Mouse (Mus musculus) heart, adult 2 months (tissue): ENCODE measurements at regions not wholly inside any gene's neighbourhood (a gene's known extent, or its start where the extent isn't known, plus 50 kb on each side); places are given as distances from the start of the nearest gene placed in this dataset.

ENCODE experiments used
- DNase-seq, 2 experiments: peaks; one replicate each; pipeline ENCODE4 v3.0.0; 2021
- H3K27ac ChIP-seq: fragments of 200-600 bp; 2 replicates; pipeline ENCODE4 v1.8.1; 2022
- H3K27me3 ChIP-seq: fragments of 200-500 bp; 2 replicates; pipeline ENCODE4 v1.6.1; 2012; ENCODE audit warnings: mild to moderate bottlenecking, low read length, inconsistent platforms, mixed read lengths; ENCODE audit not compliant: control insufficient read depth, insufficient read depth
- H3K36me3 ChIP-seq: fragments of 200-500 bp; 2 replicates; pipeline ENCODE4 v1.6.1; 2012; ENCODE audit warnings: low read length, inconsistent platforms; ENCODE audit not compliant: control insufficient read depth, insufficient read depth
- H3K4me1 ChIP-seq: fragments of 200-500 bp; 2 replicates; pipeline ENCODE4 v1.6.1; 2011; ENCODE audit warnings: low read length; ENCODE audit not compliant: control insufficient read depth, insufficient read depth
- H3K4me3 ChIP-seq: fragments of 200-600 bp; 2 replicates; pipeline ENCODE4 v1.8.1; 2022
- H3K79me2 ChIP-seq: fragments of 200-500 bp; replicated peaks from 2 replicates; pipeline ENCODE4 v1.6.1; 2012; ENCODE audit warnings: mild to moderate bottlenecking, inconsistent platforms, low read length, moderate library complexity, mixed read lengths; ENCODE audit not compliant: control insufficient read depth, insufficient read depth
- H3K9ac ChIP-seq: fragments of 200-500 bp; 2 replicates; pipeline ENCODE4 v1.6.1; 2012; ENCODE audit warnings: low read depth, mild to moderate bottlenecking, control low read depth, inconsistent platforms, low read length, mixed read lengths
- CTCF ChIP-seq: fragments of 200-600 bp; IDR thresholded peaks from 2 replicates; pipeline ENCODE4 v1.8.1; 2022; ENCODE audit warnings: antibody characterized with exemption, mild to moderate bottlenecking, moderate library complexity
- EP300 ChIP-seq: fragments of 200-500 bp; IDR thresholded peaks from 2 replicates; pipeline ENCODE4 v1.6.1; 2011; ENCODE audit warnings: low read depth, low read length, control low read depth; ENCODE audit not compliant: insufficient read depth
- POLR2A ChIP-seq: fragments of 200-500 bp; IDR thresholded peaks from 2 replicates; pipeline ENCODE4 v1.6.1; 2011; ENCODE audit warnings: mild to moderate bottlenecking, low read depth, low read length, control low read depth; ENCODE audit not compliant: insufficient read depth
- WGBS: fragments of 180-500 bp; shearing (Covaris S2); methylation state at CpG from one replicate; pipeline ENCODE4 v1.1.7; 2018; 5-methylcytosine and 5-hydroxymethylcytosine counted together
- intact Hi-C: fragments of 180-260 bp; cut with DNase I; formaldehyde crosslinking; loops from one replicate; pipeline ENCODE4 v1.15.1; 2025

- Histone ChIP-seq H3K36me3 (no peaks in the 10 kb centered on the region), H3K4me1 (no peaks in the 10 kb centered on the region), H3K27ac (no peak overlapping the region), H3K27me3 (no peaks in the 10 kb centered on the region), H3K9ac (no peak overlapping the region), H3K79me2 (no peaks in the 10 kb centered on the region), H3K4me3 (no peak overlapping the region)
- DNase-seq = no peak
- WGBS = 88% methylated on average over 4 of the region's 4 CpGs
- intact Hi-C loops = no loop called here
- no peak for TF ChIP-seq CTCF
- TF ChIP-seq EP300 = no peak
- no peak for TF ChIP-seq POLR2A
These were observed 385.2 kb upstream of the Gm10131 start for GRCm38 (mm10) chr8:34496751-34497150.

GRCm38 (mm10) chr8:34495974-34496373 is 384.4 kb upstream of the Gm10131 start:
- H3K9ac ChIP-seq = no peak overlapping the region
- H3K79me2 ChIP-seq = no peaks in the 10 kb centered on the region
- H3K4me3 ChIP-seq = no peak overlapping the region
- intact Hi-C loops = no loop called here
- H3K27ac ChIP-seq = no peak overlapping the region
- no peak for DNase-seq
- WGBS = 76% methylated on average over 4 of the region's 4 CpGs
- no peaks in the 10 kb centered on the region for H3K27me3 ChIP-seq
- H3K36me3 ChIP-seq = no peaks in the 10 kb centered on the region
- TF ChIP-seq CTCF (no peak), EP300 (no peak), POLR2A (no peak)
- no peaks in the 10 kb centered on the region for H3K4me1 ChIP-seq

DNA sequence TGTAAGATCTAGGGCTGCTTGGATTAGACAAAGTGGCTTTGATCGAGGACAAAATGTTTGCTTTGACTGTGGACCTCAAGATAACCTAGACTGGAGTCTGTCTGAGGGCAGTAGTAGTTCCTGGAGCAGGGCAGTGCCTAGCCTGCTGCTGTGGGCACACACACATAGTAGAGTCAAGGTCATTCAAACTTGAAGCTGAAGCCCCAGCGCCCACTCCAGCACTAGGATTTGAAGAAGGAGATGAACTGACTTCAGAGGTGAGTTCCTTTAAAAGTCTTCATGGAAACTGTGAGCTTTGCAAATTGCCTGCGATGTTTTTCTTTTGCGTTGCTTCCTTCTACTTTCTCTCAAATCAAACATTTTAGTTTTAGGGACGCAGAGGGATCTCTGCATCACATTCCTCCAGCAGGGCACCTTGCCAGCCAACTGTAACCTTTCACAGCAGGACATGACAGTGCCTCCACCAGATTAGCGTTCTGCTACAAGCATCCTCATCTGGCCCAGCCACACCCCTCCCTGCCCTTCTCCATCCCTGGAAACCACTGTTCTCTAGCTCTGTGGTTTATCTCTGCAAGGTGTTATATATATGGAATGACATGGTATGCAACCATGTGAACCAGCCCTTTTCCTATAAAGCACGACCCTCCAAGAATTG is 377.3 kb upstream of the Gm10131 start:
- WGBS = 54% methylated on average over 7 of the region's 7 CpGs
- H3K79me2 ChIP-seq = no peaks in the 10 kb centered on the region
- intact Hi-C loops = loop anchor here (5.0 kb wide), 1 partner anchor 272 kb away; no protein-coding TSS in a partner anchor
- H3K4me1 ChIP-seq = no peaks in the 10 kb centered on the region
- H3K27me3 ChIP-seq = no peaks in the 10 kb centered on the region
- H3K9ac ChIP-seq = no peak overlapping the region
- H3K36me3 ChIP-seq = no peaks in the 10 kb centered on the region
- H3K27ac ChIP-seq = no peak overlapping the region
- no peak overlapping the region for H3K4me3 ChIP-seq
- no peak for DNase-seq
- TF ChIP-seq CTCF (no peak), POLR2A (no peak), EP300 (no peak)

DNA sequence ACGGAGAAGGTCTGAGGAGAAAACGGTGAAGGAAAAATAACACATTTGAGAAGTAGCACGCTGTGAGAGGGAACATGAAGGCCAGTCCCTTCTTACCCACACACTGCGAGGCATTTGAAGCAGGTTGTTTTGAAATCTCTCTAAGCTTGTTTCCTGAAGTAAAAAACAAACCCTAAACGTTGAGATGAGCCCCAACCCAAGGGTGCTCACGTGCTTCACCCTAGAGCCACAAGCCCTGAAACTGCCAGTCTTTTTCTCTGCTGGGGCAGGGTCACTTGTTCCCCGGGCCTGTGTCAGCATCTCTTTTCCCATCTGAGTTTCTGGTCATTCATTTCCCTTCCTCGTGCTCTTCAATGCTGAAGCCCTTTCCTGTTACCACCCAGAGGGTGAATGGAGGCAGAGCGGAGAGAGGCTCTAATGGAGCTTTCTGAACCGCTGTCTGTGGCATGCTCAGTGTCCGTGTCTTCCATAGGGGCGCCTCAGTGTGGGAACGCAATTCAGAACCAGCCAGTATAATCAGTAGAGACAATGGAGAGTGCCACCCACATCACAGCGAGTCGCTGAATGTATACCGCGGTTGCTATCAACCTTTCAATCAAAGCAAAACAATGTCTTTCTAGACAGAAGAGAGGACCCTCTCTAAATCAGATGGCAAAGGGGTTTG is 375.0 kb upstream of the Gm10131 start:
- 72% methylated on average over 17 of the region's 17 CpGs for WGBS
- Histone ChIP-seq H3K27me3 (no peaks in the 10 kb centered on the region), H3K79me2 (no peaks in the 10 kb centered on the region), H3K9ac (no peak overlapping the region), H3K4me3 (no peak overlapping the region), H3K36me3 (no peaks in the 10 kb centered on the region), H3K27ac (no peak overlapping the region), H3K4me1 (no peaks in the 10 kb centered on the region)
- TF ChIP-seq EP300 = no peak
- TF ChIP-seq POLR2A = no peak
- TF ChIP-seq CTCF = no peak
- no peak for DNase-seq
- intact Hi-C loops = loop anchor here (5.0 kb wide), 1 partner anchor 269 kb away; no protein-coding TSS in a partner anchor

GRCm38 (mm10) chr8:34485905-34486304 is 374.4 kb upstream of the Gm10131 start:
- 86% methylated on average over 9 of the region's 9 CpGs for WGBS
- H3K79me2 ChIP-seq = no peaks in the 10 kb centered on the region
- DNase-seq = no peak
- intact Hi-C loops = loop anchor here (1.0 to 5.0 kb wide), 2 partner anchors 269 to 330 kb away; no protein-coding TSS in a partner anchor
- TF ChIP-seq CTCF (no peak), POLR2A (no peak), EP300 (no peak)
- H3K27me3 ChIP-seq = no peaks in the 10 kb centered on the region
- no peaks in the 10 kb centered on the region for H3K36me3 ChIP-seq
- H3K4me3 ChIP-seq = no peak overlapping the region
- no peak overlapping the region for H3K9ac ChIP-seq
- no peak overlapping the region for H3K27ac ChIP-seq
- no peaks in the 10 kb centered on the region for H3K4me1 ChIP-seq

- H3K27ac ChIP-seq = no peak overlapping the region
- no peak overlapping the region for H3K4me3 ChIP-seq
- H3K9ac ChIP-seq = no peak overlapping the region
- 81% methylated on average over 6 of the region's 6 CpGs for WGBS
- intact Hi-C loops = loop anchor here (1.0 to 5.0 kb wide), 2 partner anchors 268 to 331 kb away; no protein-coding TSS in a partner anchor
- H3K27me3 ChIP-seq = no peaks in the 10 kb centered on the region
- no peaks in the 10 kb centered on the region for H3K36me3 ChIP-seq
- H3K4me1 ChIP-seq = no peaks in the 10 kb centered on the region
- no peak for TF ChIP-seq POLR2A
- no peak for TF ChIP-seq CTCF
- no peak for TF ChIP-seq EP300
- no peaks in the 10 kb centered on the region for H3K79me2 ChIP-seq
- no peak for DNase-seq
These were observed 373.8 kb upstream of the Gm10131 start for GRCm38 (mm10) chr8:34485346-34485745.
